Comparison of ENCODE assay signal across 24 mouse cellular contexts in the genomic region with DNA sequence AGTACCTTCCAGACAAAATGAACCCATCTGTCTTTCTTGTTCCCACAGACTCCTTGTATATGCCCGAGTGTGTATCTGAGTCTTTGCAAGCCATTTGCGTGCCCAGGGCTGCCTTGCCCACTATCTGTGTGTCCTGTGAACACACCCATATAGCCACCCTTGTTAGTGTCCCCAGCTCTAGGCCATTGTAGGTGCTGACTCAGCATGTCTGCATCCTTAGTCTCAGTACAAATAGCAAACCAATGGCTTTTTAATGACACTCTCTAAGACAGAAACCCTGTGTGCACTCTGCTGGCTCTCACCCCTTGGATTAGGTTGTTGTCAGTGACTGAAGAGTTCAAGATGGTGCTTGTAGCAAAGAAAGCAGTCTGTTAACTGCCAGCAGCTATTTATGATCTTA.
"Had no signal": no experiment of that assay in that cellular context is flagged by ENCODE, and none has a peak within 500 bp of the region (broad histone marks: within the 10 kb centered on the region; RNA-seq: fewer than 3 reads in every experiment).

No protein-coding gene starts in this region.

- H3K4me2 ChIP-seq: heart, embryonic 11.5 days; heart, embryonic 13.5 days; heart, embryonic 15.5 days; hindbrain, embryonic 13.5 days; hindbrain, embryonic 15.5 days; kidney, embryonic 15.5 days; limb, embryonic 13.5 days; limb, embryonic 15.5 days; liver, embryonic 13.5 days had no signal

- ATAC-seq: hindbrain, postnatal 0 days; intestine, embryonic 16.5 days had no signal

- H3K27me3 ChIP-seq: heart, embryonic 13.5 days; heart, embryonic 15.5 days; hindbrain, embryonic 13.5 days; hindbrain, embryonic 15.5 days; kidney, embryonic 15.5 days; limb, embryonic 13.5 days; limb, embryonic 15.5 days; liver, embryonic 13.5 days had no signal

- H3K4me1 ChIP-seq: hindbrain, embryonic 13.5 days; kidney, embryonic 15.5 days; liver, embryonic 13.5 days had no signal

- H3K36me3 ChIP-seq: heart, embryonic 13.5 days; heart, embryonic 15.5 days; hindbrain, embryonic 13.5 days; hindbrain, embryonic 15.5 days; kidney, embryonic 15.5 days; limb, embryonic 13.5 days; limb, embryonic 15.5 days; liver, embryonic 13.5 days had no signal

- H3K9me3 ChIP-seq: heart, embryonic 15.5 days; hindbrain, embryonic 15.5 days; kidney, embryonic 15.5 days; limb, embryonic 13.5 days; limb, embryonic 15.5 days; liver, embryonic 13.5 days had no signal

- H3K4me3 ChIP-seq: heart, embryonic 13.5 days; heart, embryonic 15.5 days; hindbrain, embryonic 13.5 days; hindbrain, embryonic 15.5 days; kidney, embryonic 15.5 days; limb, embryonic 13.5 days; limb, embryonic 15.5 days; liver, embryonic 13.5 days had no signal

- DNase-seq: gastrocnemius, postnatal 14 days; gastrocnemius, postnatal 36 days; heart, adult 18-20 months; heart, postnatal 14 days; heart, postnatal 36 days; kidney, adult 11 months; kidney, adult 2 months; kidney, postnatal 14 days; kidney, postnatal 36 days; layer of hippocampus, adult 9-11 months; layer of hippocampus, postnatal 36 days; left cerebral cortex, postnatal 4 days; liver, embryonic 13.5 days had no signal

- H3K9ac ChIP-seq: heart, embryonic 13.5 days; heart, embryonic 15.5 days; hindbrain, embryonic 13.5 days; hindbrain, embryonic 15.5 days; kidney, embryonic 15.5 days; limb, embryonic 13.5 days; limb, embryonic 15.5 days; liver, embryonic 13.5 days had no signal

- H3K27ac ChIP-seq: heart, embryonic 13.5 days; heart, embryonic 15.5 days; hindbrain, embryonic 13.5 days; hindbrain, embryonic 15.5 days; hindbrain, postnatal 0 days; kidney, embryonic 15.5 days; kidney, postnatal 0 days; limb, embryonic 13.5 days; limb, embryonic 15.5 days; liver, embryonic 13.5 days had no signal
